Mouse (Mus musculus) embryonic facial prominence, embryonic 12.5 days (tissue): ENCODE results near the gene Pinlyp. TPM values are rescaled to one million over a fixed set of nuclear protein-coding genes. Genes with fewer than 3 reads are reported as not detected.
"Not testable (repeated sequence)": the region's sequence is repeated elsewhere in the genome, so short reads cannot be mapped to it uniquely, and the experiment has no call there.

ENCODE experiments used
- ATAC-seq: fragments of 200-750 bp; cut with Nextera tagmentation; 2 replicates; pipeline ENCODE4 v1.8.0; 2017; ENCODE audit not compliant: insufficient number of reproducible peaks, insufficient read depth, low FRiP score, low TSS enrichment
- H3K27ac ChIP-seq: fragments of 300-500 bp; sonication (generic); 2 replicates; pipeline ENCODE4 v1.5.1; 2016; ENCODE audit warnings: mild to moderate bottlenecking
- H3K27me3 ChIP-seq: fragments of 300-500 bp; sonication (generic); 2 replicates; pipeline ENCODE4 v1.6.1; 2016; ENCODE audit warnings: mild to moderate bottlenecking, moderate library complexity
- H3K36me3 ChIP-seq: fragments of 300-500 bp; sonication (generic); 2 replicates; pipeline ENCODE4 v1.6.1; 2016; ENCODE audit warnings: mild to moderate bottlenecking
- H3K4me1 ChIP-seq: fragments of 300-500 bp; sonication (generic); 2 replicates; pipeline ENCODE4 v1.6.1; 2016
- H3K4me2 ChIP-seq: fragments of 300-500 bp; sonication (generic); replicated peaks from 2 replicates; pipeline ENCODE4 v1.6.1; 2016; ENCODE audit warnings: mild to moderate bottlenecking, moderate library complexity
- H3K4me3 ChIP-seq: fragments of 300-500 bp; sonication (generic); 2 replicates; pipeline ENCODE4 v1.5.1; 2016; ENCODE audit warnings: mild to moderate bottlenecking
- H3K9ac ChIP-seq: fragments of 300-500 bp; sonication (generic); 2 replicates; pipeline ENCODE4 v1.6.1; 2016; ENCODE audit warnings: mild to moderate bottlenecking, moderate library complexity
- H3K9me3 ChIP-seq: fragments of 300-500 bp; sonication (generic); 2 replicates; pipeline ENCODE4 v1.6.1; 2016; ENCODE audit warnings: mild to moderate bottlenecking, moderate library complexity
- WGBS: fragments of 180-500 bp; shearing (Covaris S2); methylation state at CpG from one replicate; pipeline ENCODE4 v1.1.7; 2016; 5-methylcytosine and 5-hydroxymethylcytosine counted together
- polyA plus RNA-seq: library from polyadenylated mRNA; unstranded; fragments of >200 nt; fragmentation: Nextera tagmentation; extraction: Ambion mirVana; gene quantifications from 2 replicates; pipeline ENCODE4 v1.2.1, GENCODE M21; 2016

Gene Pinlyp
- polyA plus RNA-seq, 1 experiment from 2014 or later, result not detected

DNA sequence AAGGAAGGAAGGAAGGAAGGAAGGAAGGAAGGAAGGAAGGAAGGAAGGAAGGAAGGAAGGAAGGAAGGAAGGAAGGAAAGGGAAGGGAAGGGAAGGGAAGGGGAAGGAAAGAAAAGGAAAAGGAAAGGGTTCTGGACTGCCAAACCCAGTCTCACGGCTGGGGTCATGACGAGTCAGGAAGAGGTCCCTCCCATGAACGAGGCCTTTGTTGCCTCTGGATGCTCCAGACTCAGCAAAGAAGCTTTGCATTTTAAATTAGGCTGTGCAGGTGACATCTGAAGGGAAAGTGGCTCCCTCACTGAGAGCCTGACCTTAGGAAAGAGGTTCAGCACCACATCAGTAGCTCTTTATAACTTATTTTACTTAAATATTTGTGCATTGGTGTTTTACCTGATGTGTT lies 26.8 kb downstream of the Pinlyp start:
- 42% methylated on average over 3 of the region's 3 CpGs for WGBS
- Histone ChIP-seq H3K9ac (no peak overlapping the region), H3K27ac (no peak overlapping the region), H3K36me3 (peaks cover 32% of the 10 kb centered on the region), H3K4me3 (no peak overlapping the region), H3K4me2 (no peak overlapping the region), H3K4me1 (no peaks in the 10 kb centered on the region), H3K9me3 (no peaks in the 10 kb centered on the region), H3K27me3 (no peaks in the 10 kb centered on the region)
- no peak for ATAC-seq

DNA sequence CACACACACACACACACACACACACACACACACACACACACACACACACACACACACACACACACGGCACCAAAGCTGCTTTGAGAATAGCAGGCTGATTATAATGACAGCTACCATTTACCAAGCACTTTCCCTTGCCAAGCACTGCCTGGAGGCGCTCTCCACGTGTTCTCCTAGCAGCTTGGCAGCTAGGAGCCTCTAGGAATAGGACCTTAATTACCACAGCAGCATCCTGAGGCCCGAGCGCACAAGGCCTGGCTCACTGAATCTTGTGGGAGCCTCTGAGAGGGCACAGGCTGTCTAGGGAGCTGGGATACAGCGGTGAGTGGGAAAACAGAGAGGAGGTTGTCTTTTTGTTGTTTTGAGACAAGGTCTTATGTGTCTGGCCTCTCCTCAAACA lies 28.3 kb downstream of the Pinlyp start:
- no peaks in the 10 kb centered on the region for H3K9me3 ChIP-seq
- ATAC-seq, result no peak
- no peak overlapping the region for H3K27ac ChIP-seq
- no peaks in the 10 kb centered on the region for H3K4me1 ChIP-seq
- peaks cover 43% of the 10 kb centered on the region for H3K36me3 ChIP-seq
- H3K9ac ChIP-seq, result no peak overlapping the region
- no peak overlapping the region for H3K4me2 ChIP-seq
- WGBS, result 42% methylated on average over 6 of the region's 6 CpGs
- H3K4me3 ChIP-seq, result no peak overlapping the region
- no peaks in the 10 kb centered on the region for H3K27me3 ChIP-seq

- Histone ChIP-seq H3K36me3 (peaks cover 49% of the 10 kb centered on the region), H3K27me3 (no peaks in the 10 kb centered on the region), H3K9ac (no peak overlapping the region), H3K4me2 (no peak overlapping the region), H3K9me3 (no peaks in the 10 kb centered on the region), H3K4me1 (no peaks in the 10 kb centered on the region), H3K4me3 (no peak overlapping the region), H3K27ac (no peak overlapping the region)
- 47% methylated on average over 5 of the region's 5 CpGs for WGBS
- ATAC-seq, result no peak
Measured at GRCm38 (mm10) chr7:24517077-24517476, 28.8 kb downstream of the Pinlyp start.

DNA sequence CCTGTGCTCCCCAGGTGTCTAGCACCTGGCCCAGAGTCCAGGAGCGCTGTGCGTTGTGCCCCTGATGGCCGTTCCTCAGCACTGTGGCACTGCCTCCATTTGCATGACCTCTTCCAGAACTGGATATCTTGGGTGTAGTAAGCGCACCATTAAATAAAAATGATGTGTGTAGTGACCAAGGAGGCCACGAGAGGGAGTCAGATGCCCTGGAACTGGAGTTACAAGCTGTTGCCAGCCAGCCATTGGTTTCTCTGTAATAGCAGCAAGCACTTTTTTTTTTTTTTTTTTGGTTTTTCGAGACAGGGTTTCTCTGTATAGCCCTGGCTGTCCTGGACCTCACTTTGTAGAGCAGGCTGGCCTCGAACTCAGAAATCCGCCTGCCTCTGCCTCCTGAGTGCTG lies 29.6 kb downstream of the Pinlyp start:
- not testable (repeated sequence) for H3K9me3 ChIP-seq, H3K27me3 ChIP-seq, H3K9ac ChIP-seq, H3K4me3 ChIP-seq, H3K4me1 ChIP-seq, ATAC-seq, H3K4me2 ChIP-seq, H3K27ac ChIP-seq
- peaks cover 56% of the 10 kb centered on the region for H3K36me3 ChIP-seq
- WGBS, result 64% methylated on average over 8 of the region's 8 CpGs

DNA sequence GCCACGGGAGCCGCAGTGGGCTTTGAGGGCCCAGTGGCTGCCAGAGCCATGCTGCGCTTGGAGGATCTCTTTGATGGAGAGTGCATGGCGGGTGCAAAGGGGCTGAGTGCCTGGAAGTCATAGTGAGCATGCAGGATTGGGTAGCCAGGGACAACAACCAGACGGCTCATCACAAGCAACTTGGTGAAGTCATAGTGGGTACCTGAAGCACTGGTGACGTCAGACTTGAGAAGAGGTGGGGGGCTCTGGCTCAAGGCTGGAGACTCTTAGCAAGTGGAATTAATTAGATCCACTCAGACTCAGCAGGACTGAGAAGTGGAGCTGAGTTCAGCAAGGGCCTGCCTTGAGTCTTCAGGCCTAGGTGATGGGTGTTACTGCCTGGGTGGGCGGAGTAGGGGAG lies 33.6 kb downstream of the Pinlyp start, which contains the start of gene AC161166.1:
Gene AC161166.1, minus strand, starts transcription at position 101 of the 400 bp plus-strand sequence.
- H3K27ac ChIP-seq, result no peak within 1 kb of the TSS
- H3K4me2 ChIP-seq, result no peak within 1 kb of the TSS
- no peaks in the 10 kb centered on the region for H3K9me3 ChIP-seq
- H3K4me3 ChIP-seq, result no peak within 1 kb of the TSS
- H3K36me3 ChIP-seq, result peaks cover 60% of the 10 kb centered on the region
- no peak within 1 kb of the TSS for H3K9ac ChIP-seq
- ATAC-seq, result no peak
- no peaks in the 10 kb centered on the region for H3K27me3 ChIP-seq
- H3K4me1 ChIP-seq, result peaks cover 8% of the 10 kb centered on the region; the same call in 1 of the 2 replicates
- 89% methylated on average over 7 of the region's 7 CpGs for WGBS

GRCm38 (mm10) chr7:24507726-24508114 lies 38.2 kb downstream of the Pinlyp start:
- H3K4me3 ChIP-seq, result peak overlapping the region; percentile 69
- ATAC-seq, result no peak; the same call in 1 of the 2 replicates
- no peaks in the 10 kb centered on the region for H3K9me3 ChIP-seq
- H3K27ac ChIP-seq, result peak overlapping the region; percentile 99
- peaks cover 21% of the 10 kb centered on the region for H3K36me3 ChIP-seq
- H3K4me2 ChIP-seq, result peak overlapping the region; percentile 78
- peak overlapping the region; percentile 93 for H3K9ac ChIP-seq
- 2% methylated on average over 20 of the region's 20 CpGs for WGBS
- H3K4me1 ChIP-seq, result peaks cover 25% of the 10 kb centered on the region
- 0 out of 2 replicates have a peak, but pooled peaks cover 8% of the 10 kb centered on the region for H3K27me3 ChIP-seq

DNA sequence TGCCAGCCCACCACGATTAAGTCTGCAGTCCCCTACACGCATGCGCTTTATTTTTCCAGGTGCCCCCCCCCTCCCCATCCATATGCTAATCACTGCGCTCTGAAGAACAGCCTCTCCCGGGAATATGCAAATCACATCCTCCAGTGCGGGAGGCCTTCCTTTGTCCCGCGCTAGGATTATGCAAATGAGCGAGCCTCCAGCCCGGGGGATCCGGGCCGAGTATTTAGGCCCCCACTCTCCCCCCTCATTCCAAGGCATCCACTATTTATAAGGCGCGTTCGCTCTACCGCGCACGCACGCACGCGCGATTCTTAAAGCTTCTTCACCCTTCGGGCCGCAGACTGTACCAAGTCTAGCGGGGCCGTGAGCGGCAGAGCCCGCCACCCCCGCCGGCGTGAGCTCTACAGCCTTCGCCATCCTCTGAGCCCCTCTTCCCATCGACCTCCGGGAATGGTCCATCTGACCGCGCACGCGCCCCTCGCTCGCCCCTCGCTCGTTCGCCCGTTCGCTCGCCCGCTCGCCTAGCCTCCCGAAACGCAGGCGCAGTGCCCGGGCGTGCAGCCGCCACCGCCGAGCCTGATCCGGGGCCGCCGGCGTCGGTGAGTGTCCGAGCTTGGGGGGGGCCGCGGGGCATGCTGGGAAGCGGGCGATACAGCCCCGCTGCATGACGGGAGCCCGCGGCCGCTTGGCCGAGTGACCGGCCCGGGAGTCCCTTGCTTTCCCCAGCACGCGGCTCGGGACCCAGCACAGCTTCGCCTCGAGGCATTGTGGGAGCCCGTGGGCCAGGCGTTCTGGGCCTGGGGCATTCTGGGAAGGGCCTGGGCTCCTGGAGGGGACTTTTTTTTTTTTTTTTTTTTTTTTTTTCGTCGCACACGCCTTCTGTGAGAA lies 38.8 kb downstream of the Pinlyp start, which contains the start of gene Zfp428:
Gene Zfp428, plus strand, starts transcription at position 169 of the 888 bp plus-strand sequence.
- H3K27me3 ChIP-seq, result 0 out of 2 replicates have a peak, but pooled peaks cover 8% of the 10 kb centered on the region
- peak; percentile 88 for ATAC-seq
- peak within 1 kb of the TSS; percentile 78 for H3K4me2 ChIP-seq
- H3K9me3 ChIP-seq, result no peaks in the 10 kb centered on the region
- peak within 1 kb of the TSS; percentile 69 for H3K4me3 ChIP-seq
- under 1% methylated on average over 83 of the region's 84 CpGs for WGBS
- peaks cover 15% of the 10 kb centered on the region for H3K36me3 ChIP-seq
- peak within 1 kb of the TSS; percentile 93 for H3K9ac ChIP-seq
- H3K27ac ChIP-seq, result peak within 1 kb of the TSS; percentile 99
- peaks cover 25% of the 10 kb centered on the region for H3K4me1 ChIP-seq

DNA sequence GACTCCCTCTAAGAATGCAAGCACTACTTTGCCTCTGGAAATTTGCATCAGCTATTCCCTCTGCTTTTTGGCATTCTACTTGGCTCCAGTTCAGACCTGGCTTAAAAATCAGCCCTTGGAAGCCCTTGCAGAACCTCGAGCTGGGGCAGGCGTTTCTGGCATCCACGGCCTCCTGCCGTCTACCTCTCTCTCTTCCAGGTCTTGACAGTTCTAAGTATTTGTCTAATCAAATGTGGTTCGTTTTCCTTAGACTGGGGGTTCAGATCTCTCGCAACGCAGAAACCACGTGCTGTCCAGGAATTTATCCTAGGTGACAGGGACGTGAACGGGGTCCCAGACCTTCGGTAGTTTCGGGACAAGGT lies 39.5 kb downstream of the Pinlyp start:
- H3K36me3 ChIP-seq, result peaks cover 13% of the 10 kb centered on the region
- ATAC-seq, result no peak
- peaks cover 25% of the 10 kb centered on the region for H3K4me1 ChIP-seq
- peaks cover 8% of the 10 kb centered on the region; the same call in 1 of the 2 replicates for H3K27me3 ChIP-seq
- H3K4me2 ChIP-seq, result peak overlapping the region; percentile 78
- WGBS, result under 1% methylated on average over 12 of the region's 12 CpGs
- H3K27ac ChIP-seq, result peak overlapping the region; percentile 99
- no peaks in the 10 kb centered on the region for H3K9me3 ChIP-seq
- peak overlapping the region; percentile 69 for H3K4me3 ChIP-seq
- peak overlapping the region; percentile 93 for H3K9ac ChIP-seq

DNA sequence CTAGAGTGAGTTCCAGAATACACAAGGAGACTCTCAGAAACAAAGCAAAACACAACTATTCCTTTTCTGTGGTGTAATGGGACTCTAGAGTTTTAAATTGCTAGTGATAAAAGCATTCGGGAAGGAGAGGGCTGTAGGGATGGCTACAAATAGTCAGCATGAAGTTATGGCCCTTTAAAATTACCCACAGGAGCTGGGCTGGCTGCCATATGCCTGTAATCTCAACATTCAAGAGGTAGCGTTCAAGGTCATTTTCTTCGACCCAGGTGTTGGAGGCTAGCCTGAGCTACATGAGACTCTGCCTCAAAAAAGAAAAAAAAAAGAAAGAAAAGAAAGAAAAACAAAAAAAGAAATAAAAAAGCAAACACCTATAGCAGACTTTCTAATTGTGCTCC lies 39.9 kb downstream of the Pinlyp start:
- Histone ChIP-seq H3K4me3 (peak overlapping the region; percentile 69; the same call in 1 of the 2 replicates), H3K36me3 (peaks cover 9% of the 10 kb centered on the region), H3K9me3 (no peaks in the 10 kb centered on the region), H3K27ac (peak overlapping the region; percentile 99), H3K4me2 (peak overlapping the region; percentile 78), H3K27me3 (peaks cover 11% of the 10 kb centered on the region; the same call in 1 of the 2 replicates), H3K9ac (no peak overlapping the region), H3K4me1 (peaks cover 25% of the 10 kb centered on the region)
- no peak for ATAC-seq
- 15% methylated on average over 3 of the region's 3 CpGs for WGBS

GRCm38 (mm10) chr7:24505447-24506064 lies 40.4 kb downstream of the Pinlyp start:
- Histone ChIP-seq H3K27ac (peak overlapping the region; percentile 37; the same call in 1 of the 2 replicates), H3K4me1 (peaks cover 26% of the 10 kb centered on the region), H3K36me3 (peaks cover 10% of the 10 kb centered on the region), H3K4me2 (peak overlapping the region; percentile 78), H3K27me3 (peaks cover 16% of the 10 kb centered on the region), H3K4me3 (0 out of 2 replicates have a peak overlapping the region, but pooled peaks have one; percentile 69), H3K9ac (no peak overlapping the region), H3K9me3 (0 out of 2 replicates have a peak, but pooled peaks cover 1% of the 10 kb centered on the region)
- ATAC-seq, result no peak
- 19% methylated on average over 15 of the region's 15 CpGs for WGBS

GRCm38 (mm10) chr7:24504868-24505267 lies 41.0 kb downstream of the Pinlyp start:
- Histone ChIP-seq H3K27me3 (peaks cover 22% of the 10 kb centered on the region), H3K4me1 (peaks cover 31% of the 10 kb centered on the region), H3K4me3 (no peak overlapping the region), H3K36me3 (peaks cover 8% of the 10 kb centered on the region; the same call in 1 of the 2 replicates), H3K4me2 (no peak overlapping the region), H3K27ac (no peak overlapping the region), H3K9me3 (0 out of 2 replicates have a peak, but pooled peaks cover 3% of the 10 kb centered on the region), H3K9ac (no peak overlapping the region)
- 8% methylated on average over 4 of the region's 4 CpGs for WGBS
- ATAC-seq, result no peak
